8 mouse cellular contexts compared by ENCODE assay signal in genomic region chr12:101975167-101975600, GRCm38 (mm10). TPM values are rescaled to one million over a fixed set of nuclear protein-coding genes. Genes with fewer than 3 reads are reported as not detected.
A peak's percentile ranks its signal among the peaks of the same experiment; 100 is the strongest.
DNase-seq lines count a peak whose midpoint lies in the region; ATAC-seq and TF ChIP-seq lines count a peak whose summit lies in the region.

No protein-coding gene starts in this region.

- TF ChIP-seq EP300 in stomach, postnatal 0 days (optimal IDR thresholded peaks at IDR 0.05): no peak

- peaks cover 18% of the 10 kb centered on the region for H3K4me1 ChIP-seq in kidney, embryonic 16.5 days (ENCODE audit: insufficient read depth, low read length)
- H3K4me1 ChIP-seq in forebrain, embryonic 12.5 days: peaks cover 22% of the 10 kb centered on the region
- peaks cover 62% of the 10 kb centered on the region for H3K4me1 ChIP-seq in liver, embryonic 15.5 days (replicated peaks)
- H3K4me1 ChIP-seq in stomach, postnatal 0 days (replicated peaks; ENCODE audit: control insufficient read depth, insufficient read depth): peaks cover 3% of the 10 kb centered on the region; the same call in 1 of the 2 replicates

- WGBS in kidney, embryonic 16.5 days: under 1% methylated on average over 23 of the region's 23 CpGs
- 1% methylated on average over 23 of the region's 23 CpGs for WGBS in forebrain, embryonic 12.5 days
- 1% methylated on average over 23 of the region's 23 CpGs for WGBS in liver, embryonic 15.5 days (ENCODE audit: insufficient replicate concordance)
- WGBS in stomach, postnatal 0 days: 0% methylated on average over 23 of the region's 23 CpGs

- CTCF ChIA-PET in Patski (lab: Charles Lee): interaction anchor here (0.9 kb wide), 1 partner anchor 17 kb away, joined by 3 read pairs; no protein-coding TSS in a partner anchor

- no peaks in the 10 kb centered on the region for H3K9me3 ChIP-seq in kidney, embryonic 16.5 days (ENCODE audit: low read length)
- no peaks in the 10 kb centered on the region for H3K9me3 ChIP-seq in forebrain, embryonic 12.5 days
- no peaks in the 10 kb centered on the region for H3K9me3 ChIP-seq in liver, embryonic 15.5 days (replicated peaks)
- H3K9me3 ChIP-seq in stomach, postnatal 0 days (ENCODE audit: control insufficient read depth, low read length): no peaks in the 10 kb centered on the region

- no peak for TF ChIP-seq CTCF in Patski (IDR thresholded peaks at IDR 0.05)
- no peak for TF ChIP-seq CTCF in stomach, postnatal 0 days (IDR thresholded peaks at IDR 0.05; ENCODE audit: low read depth)

- H3K27me3 ChIP-seq in kidney, embryonic 16.5 days (ENCODE audit: insufficient read depth, low read length): no peaks in the 10 kb centered on the region
- H3K27me3 ChIP-seq in Patski: no peaks in the 10 kb centered on the region
- no peaks in the 10 kb centered on the region for H3K27me3 ChIP-seq in forebrain, embryonic 12.5 days
- H3K27me3 ChIP-seq in liver, embryonic 15.5 days: no peaks in the 10 kb centered on the region
- H3K27me3 ChIP-seq in stomach, postnatal 0 days (ENCODE audit: control insufficient read depth, insufficient read depth, low read length): no peaks in the 10 kb centered on the region

- ATAC-seq in kidney, embryonic 16.5 days (ENCODE audit: low FRiP score, low TSS enrichment): peak; percentile 72
- ATAC-seq in Patski: peak; percentile 13
- no peak; the same call in 1 of the 2 replicates for ATAC-seq in forebrain, embryonic 12.5 days (ENCODE audit: low FRiP score)
- peak; percentile 52 for ATAC-seq in liver, embryonic 15.5 days (ENCODE audit: insufficient read depth)
- ATAC-seq in stomach, postnatal 0 days (ENCODE audit: low FRiP score, low TSS enrichment): no peak

- no peak for DNase-seq in kidney, postnatal 36 days
- no peak for DNase-seq in Patski (ENCODE audit: low read depth, low spot score)
- no peak for DNase-seq in stomach, postnatal 0 days (ENCODE audit: low spot score)
- DNase-seq in thymus, postnatal 10 days (ENCODE audit: low spot score in 2 of 2): no peak
- no peak for DNase-seq in embryo, embryonic 10.5 days (ENCODE audit: low spot score)

- H3K9ac ChIP-seq in kidney, embryonic 16.5 days (replicated peaks; ENCODE audit: low read length): peak overlapping the region; percentile 87
- H3K9ac ChIP-seq in forebrain, embryonic 12.5 days: peak overlapping the region; percentile 88
- peak overlapping the region; percentile 89 for H3K9ac ChIP-seq in liver, embryonic 15.5 days
- peak overlapping the region; percentile 94 for H3K9ac ChIP-seq in stomach, postnatal 0 days (ENCODE audit: low read length)

- peak overlapping the region; percentile 66 for H3K4me2 ChIP-seq in kidney, embryonic 16.5 days (replicated peaks; ENCODE audit: low read depth, low read length)
- peak overlapping the region; percentile 76 for H3K4me2 ChIP-seq in forebrain, embryonic 12.5 days
- H3K4me2 ChIP-seq in liver, embryonic 15.5 days: peak overlapping the region; percentile 74
- peak overlapping the region; percentile 74 for H3K4me2 ChIP-seq in stomach, postnatal 0 days (replicated peaks; ENCODE audit: low read depth)

- H3K36me3 ChIP-seq in kidney, embryonic 16.5 days (ENCODE audit: insufficient read depth, low read length): 0 out of 2 replicates have a peak, but pooled peaks cover 1% of the 10 kb centered on the region
- 0 out of 2 replicates have a peak, but pooled peaks cover 3% of the 10 kb centered on the region for H3K36me3 ChIP-seq in forebrain, embryonic 12.5 days (replicated peaks)
- peaks cover 5% of the 10 kb centered on the region; the same call in 1 of the 2 replicates for H3K36me3 ChIP-seq in liver, embryonic 15.5 days (replicated peaks)
- no peaks in the 10 kb centered on the region for H3K36me3 ChIP-seq in stomach, postnatal 0 days (ENCODE audit: control insufficient read depth, insufficient read depth, low read length)

- peak overlapping the region; percentile 82 for H3K27ac ChIP-seq in kidney, embryonic 16.5 days (ENCODE audit: low read length)
- H3K27ac ChIP-seq in forebrain, embryonic 12.5 days: peak overlapping the region; percentile 91
- H3K27ac ChIP-seq in liver, embryonic 15.5 days (replicated peaks): peak overlapping the region; percentile 92
- H3K27ac ChIP-seq in stomach, postnatal 0 days (replicated peaks): peak overlapping the region; percentile 96

- in situ Hi-C loops in Patski (cut with MboI; ENCODE audit: low pct_unique_long_range_greater_than_20kb): loop anchor here (25.0 kb wide), 1 partner anchor 787 kb away; the partner anchor contains the start of genes Gm20604, Gm28051, Gon7 and Ubr7

- peak overlapping the region; percentile 87 for H3K4me3 ChIP-seq in kidney, embryonic 16.5 days (ENCODE audit: low read length)
- peak overlapping the region; percentile 93 for H3K4me3 ChIP-seq in forebrain, embryonic 12.5 days (replicated peaks)
- H3K4me3 ChIP-seq in liver, embryonic 15.5 days (replicated peaks): peak overlapping the region; percentile 97
- H3K4me3 ChIP-seq in stomach, postnatal 0 days (ENCODE audit: low read depth, low read length): peak overlapping the region; percentile 91

- POLR2A ChIA-PET in Patski (lab: Charles Lee): no interaction called here

RNA-seq across cellular contexts. Expression of gene Cpsf2, which starts 0.6 kb away (rescaled TPM):
- 27.4 and 29.9 TPM in 2 replicates for polyA plus RNA-seq in kidney, embryonic 16.5 days (2015; fragmentation: Nextera tagmentation; extraction: Ambion mirVana)
- 31.0 TPM for polyA plus RNA-seq in Patski (2021)
- 41.4 and 43.0 TPM in 2 replicates for polyA plus RNA-seq in forebrain, embryonic 12.5 days (2016; fragmentation: Nextera tagmentation; extraction: Ambion mirVana)
- 14.8 and 16.5 TPM in 2 replicates for polyA plus RNA-seq in liver, embryonic 15.5 days (2015; fragmentation: Nextera tagmentation; extraction: Ambion mirVana)
- polyA plus RNA-seq in stomach, postnatal 0 days (2015; fragmentation: Nextera tagmentation; extraction: Ambion mirVana): 12.1 and 13.9 TPM in 2 replicates

RNA-seq across cellular contexts. Expression of gene Atxn3, which starts 17.1 kb away (rescaled TPM):
- 12.5 and 14.0 TPM in 2 replicates for polyA plus RNA-seq in kidney, embryonic 16.5 days (2015; fragmentation: Nextera tagmentation; extraction: Ambion mirVana)
- 16.1 TPM for polyA plus RNA-seq in Patski (2021)
- polyA plus RNA-seq in forebrain, embryonic 12.5 days (2016; fragmentation: Nextera tagmentation; extraction: Ambion mirVana): 16.2 and 16.4 TPM in 2 replicates
- 7.6 and 10.5 TPM in 2 replicates for polyA plus RNA-seq in liver, embryonic 15.5 days (2015; fragmentation: Nextera tagmentation; extraction: Ambion mirVana)
- 12.0 and 13.4 TPM in 2 replicates for polyA plus RNA-seq in stomach, postnatal 0 days (2015; fragmentation: Nextera tagmentation; extraction: Ambion mirVana)

Comparison
In these comparisons a context has a peak if more than half of its experiments do, and no peak if none do; other contexts are left out.
1. ATAC-seq: peak in kidney, embryonic 16.5 days (single experiment), Patski (single experiment) and liver, embryonic 15.5 days (single experiment); none in forebrain, embryonic 12.5 days (single experiment) and stomach, postnatal 0 days (single experiment).
2. Peak in every context shown above with its lines, with median percentiles within 50 percentile points of each other: H3K27ac ChIP-seq, H3K4me2 ChIP-seq, H3K4me3 ChIP-seq and H3K9ac ChIP-seq.